Mouse (Mus musculus) forebrain, embryonic 15.5 days (tissue): ENCODE results near the gene Sdr39u1. TPM values are rescaled to one million over a fixed set of nuclear protein-coding genes. Genes with fewer than 3 reads are reported as not detected.

Source experiments
- ATAC-seq: fragments of 200-750 bp; cut with Nextera tagmentation; replicated peaks from 2 replicates; pipeline ENCODE4 v1.8.0; 2017; ENCODE audit warnings: mild to moderate bottlenecking, moderate TSS enrichment, moderate library complexity
- H3K27ac ChIP-seq: fragments of 300-500 bp; sonication (generic); replicated peaks from 2 replicates; pipeline ENCODE4 v1.5.1; 2015; ENCODE audit warnings: mild to moderate bottlenecking, inconsistent platforms
- H3K27me3 ChIP-seq: fragments of 300-500 bp; sonication (generic); 2 replicates; pipeline ENCODE4 v1.6.1; 2015; ENCODE audit warnings: inconsistent platforms
- H3K36me3 ChIP-seq: fragments of 300-500 bp; sonication (generic); 2 replicates; pipeline ENCODE4 v1.6.1; 2015; ENCODE audit warnings: mild to moderate bottlenecking, inconsistent platforms
- H3K4me1 ChIP-seq: fragments of 300-500 bp; sonication (generic); 2 replicates; pipeline ENCODE4 v1.6.1; 2015; ENCODE audit warnings: inconsistent platforms
- H3K4me2 ChIP-seq: fragments of 300-500 bp; sonication (generic); replicated peaks from 2 replicates; pipeline ENCODE4 v1.6.1; 2015; ENCODE audit warnings: mild to moderate bottlenecking, inconsistent platforms
- H3K4me3 ChIP-seq: fragments of 300-500 bp; sonication (generic); 2 replicates; pipeline ENCODE4 v1.5.1; 2015; ENCODE audit warnings: mild to moderate bottlenecking, inconsistent platforms
- H3K9ac ChIP-seq: fragments of 300-500 bp; sonication (generic); replicated peaks from 2 replicates; pipeline ENCODE4 v1.6.1; 2015; ENCODE audit warnings: mild to moderate bottlenecking, inconsistent platforms
- H3K9me3 ChIP-seq: fragments of 300-500 bp; sonication (generic); 2 replicates; pipeline ENCODE4 v1.6.1; 2016; ENCODE audit warnings: inconsistent platforms
- WGBS: fragments of 180-500 bp; shearing (Covaris S2); methylation state at CpG from one replicate; pipeline ENCODE4 v1.1.7; 2015; ENCODE audit warnings: mixed read lengths; 5-methylcytosine and 5-hydroxymethylcytosine counted together
- polyA plus RNA-seq: library from polyadenylated mRNA; unstranded; fragments of >200 nt; fragmentation: Nextera tagmentation; extraction: Ambion mirVana; gene quantifications from 2 replicates; pipeline ENCODE4 v1.2.1, GENCODE M21; 2015

Sdr39u1 gene
- 106 and 112 TPM in 2 replicates for polyA plus RNA-seq

GRCm38 (mm10) chr14:55899701-55900413 is at the start of gene Sdr39u1:
TSS of gene Sdr39u1 (minus strand) at chr14:55900293.
- peaks cover 27% of the 10 kb centered on the region for H3K36me3 ChIP-seq
- no peaks in the 10 kb centered on the region for H3K27me3 ChIP-seq
- peak within 1 kb of the TSS; percentile 77 for H3K9ac ChIP-seq
- ATAC-seq, result peak; percentile 96
- H3K4me2 ChIP-seq, result peak within 1 kb of the TSS; percentile 88
- H3K4me1 ChIP-seq, result peaks cover 16% of the 10 kb centered on the region
- H3K27ac ChIP-seq, result peak within 1 kb of the TSS; percentile 77
- H3K9me3 ChIP-seq, result no peaks in the 10 kb centered on the region
- WGBS, result 4% methylated on average over 39 of the region's 39 CpGs
- peak within 1 kb of the TSS; percentile 50 for H3K4me3 ChIP-seq

GRCm38 (mm10) chr14:55946269-55946969 is 46.3 kb upstream of the Sdr39u1 start:
- Histone ChIP-seq H3K4me3 (no peak overlapping the region), H3K4me2 (no peak overlapping the region), H3K9me3 (no peaks in the 10 kb centered on the region), H3K27me3 (no peaks in the 10 kb centered on the region), H3K9ac (no peak overlapping the region), H3K36me3 (no peaks in the 10 kb centered on the region), H3K4me1 (no peaks in the 10 kb centered on the region), H3K27ac (no peak overlapping the region)
- 93% methylated on average over 2 of the region's 2 CpGs for WGBS
- ATAC-seq, result no peak

- Histone ChIP-seq H3K27me3 (no peaks in the 10 kb centered on the region), H3K4me3 (no peak within 1 kb of the TSS), H3K27ac (no peak within 1 kb of the TSS), H3K9ac (no peak within 1 kb of the TSS), H3K36me3 (no peaks in the 10 kb centered on the region), H3K4me2 (no peak within 1 kb of the TSS), H3K4me1 (no peaks in the 10 kb centered on the region), H3K9me3 (no peaks in the 10 kb centered on the region)
- WGBS, result 86% methylated on average over 4 of the region's 4 CpGs
- ATAC-seq, result no peak
Observed at GRCm38 (mm10) chr14:55944575-55944974, 44.5 kb upstream of the Sdr39u1 start, which contains the start of gene Cma1. TSS of gene Cma1 (minus strand) at chr14:55944675.

- no peak overlapping the region for H3K4me3 ChIP-seq
- H3K4me2 ChIP-seq, result no peak overlapping the region
- H3K9me3 ChIP-seq, result no peaks in the 10 kb centered on the region
- H3K4me1 ChIP-seq, result no peaks in the 10 kb centered on the region
- H3K36me3 ChIP-seq, result no peaks in the 10 kb centered on the region
- no peaks in the 10 kb centered on the region for H3K27me3 ChIP-seq
- H3K9ac ChIP-seq, result no peak overlapping the region
- no peak overlapping the region for H3K27ac ChIP-seq
- 89% methylated on average over 11 of the region's 11 CpGs for WGBS
- ATAC-seq, result no peak
Observed at GRCm38 (mm10) chr14:55943601-55944000, 43.5 kb upstream of the Sdr39u1 start.

GRCm38 (mm10) chr14:55940070-55940800 is 40.1 kb upstream of the Sdr39u1 start:
- no peak overlapping the region for H3K27ac ChIP-seq
- H3K36me3 ChIP-seq, result no peaks in the 10 kb centered on the region
- H3K4me1 ChIP-seq, result no peaks in the 10 kb centered on the region
- no peak for ATAC-seq
- H3K9me3 ChIP-seq, result no peaks in the 10 kb centered on the region
- no peaks in the 10 kb centered on the region for H3K27me3 ChIP-seq
- WGBS, result 57% methylated on average over 7 of the region's 7 CpGs
- no peak overlapping the region for H3K4me3 ChIP-seq
- no peak overlapping the region for H3K4me2 ChIP-seq
- no peak overlapping the region for H3K9ac ChIP-seq

- Histone ChIP-seq H3K9me3 (no peaks in the 10 kb centered on the region), H3K27ac (no peak overlapping the region), H3K4me3 (no peak overlapping the region), H3K9ac (no peak overlapping the region), H3K36me3 (no peaks in the 10 kb centered on the region), H3K4me1 (no peaks in the 10 kb centered on the region), H3K27me3 (no peaks in the 10 kb centered on the region), H3K4me2 (no peak overlapping the region)
- 54% methylated on average over 7 of the region's 7 CpGs for WGBS
- no peak for ATAC-seq
Observed at GRCm38 (mm10) chr14:55933586-55933985, 33.5 kb upstream of the Sdr39u1 start.

GRCm38 (mm10) chr14:55929263-55929997 is 29.3 kb upstream of the Sdr39u1 start:
- no peaks in the 10 kb centered on the region for H3K9me3 ChIP-seq
- H3K27ac ChIP-seq, result no peak overlapping the region
- no peak overlapping the region for H3K4me3 ChIP-seq
- no peaks in the 10 kb centered on the region for H3K27me3 ChIP-seq
- no peak overlapping the region for H3K4me2 ChIP-seq
- no peaks in the 10 kb centered on the region for H3K4me1 ChIP-seq
- WGBS, result 87% methylated on average over 12 of the region's 12 CpGs
- no peak for ATAC-seq
- no peaks in the 10 kb centered on the region for H3K36me3 ChIP-seq
- no peak overlapping the region for H3K9ac ChIP-seq

- no peak overlapping the region for H3K4me3 ChIP-seq
- H3K27me3 ChIP-seq, result no peaks in the 10 kb centered on the region
- WGBS, result 87% methylated on average over 4 of the region's 4 CpGs
- no peak overlapping the region for H3K9ac ChIP-seq
- H3K4me1 ChIP-seq, result no peaks in the 10 kb centered on the region
- H3K36me3 ChIP-seq, result no peaks in the 10 kb centered on the region
- no peak overlapping the region for H3K27ac ChIP-seq
- no peak for ATAC-seq
- no peaks in the 10 kb centered on the region for H3K9me3 ChIP-seq
- H3K4me2 ChIP-seq, result no peak overlapping the region
Observed at GRCm38 (mm10) chr14:55926847-55927246, 26.8 kb upstream of the Sdr39u1 start.

- Histone ChIP-seq H3K9me3 (no peaks in the 10 kb centered on the region), H3K27ac (no peak overlapping the region), H3K4me2 (no peak overlapping the region), H3K27me3 (no peaks in the 10 kb centered on the region), H3K4me3 (no peak overlapping the region), H3K9ac (no peak overlapping the region), H3K4me1 (no peaks in the 10 kb centered on the region), H3K36me3 (no peaks in the 10 kb centered on the region)
- WGBS, result 83% methylated on average over 7 of the region's 7 CpGs
- ATAC-seq, result no peak
Observed at GRCm38 (mm10) chr14:55922475-55923232, 22.6 kb upstream of the Sdr39u1 start.

GRCm38 (mm10) chr14:55918240-55919082 is 18.4 kb upstream of the Sdr39u1 start:
- H3K36me3 ChIP-seq, result no peaks in the 10 kb centered on the region
- no peaks in the 10 kb centered on the region for H3K9me3 ChIP-seq
- no peaks in the 10 kb centered on the region for H3K27me3 ChIP-seq
- H3K9ac ChIP-seq, result 0 out of 2 replicates have a peak overlapping the region, but pooled peaks have one; percentile 1
- peak; percentile 85 for ATAC-seq
- H3K4me1 ChIP-seq, result no peaks in the 10 kb centered on the region
- peak overlapping the region; percentile 12; the same call in 1 of the 2 replicates for H3K4me2 ChIP-seq
- 40% methylated on average over 14 of the region's 14 CpGs for WGBS
- no peak overlapping the region for H3K27ac ChIP-seq
- no peak overlapping the region for H3K4me3 ChIP-seq
